Mouse (Mus musculus) neural tube, embryonic 14.5 days (tissue): ENCODE results near the gene Fcho1. TPM values are rescaled to one million over a fixed set of nuclear protein-coding genes. Genes with fewer than 3 reads are reported as not detected.
A peak's percentile ranks its signal among the peaks of the same experiment; 100 is the strongest.

Source experiments
- ATAC-seq: fragments of 200-750 bp; cut with Nextera tagmentation; 2 replicates; pipeline ENCODE4 v1.8.0; 2017; ENCODE audit warnings: low read depth, mild to moderate bottlenecking, moderate TSS enrichment, moderate library complexity
- H3K27ac ChIP-seq: fragments of 300-500 bp; sonication (generic); 2 replicates; pipeline ENCODE4 v1.5.1; 2014; ENCODE audit warnings: low read depth, mild to moderate bottlenecking, control low read depth, low read length, moderate library complexity, mixed read lengths
- H3K27me3 ChIP-seq: fragments of 300-500 bp; sonication (generic); 2 replicates; pipeline ENCODE4 v1.6.1; 2014; ENCODE audit warnings: low read length; ENCODE audit not compliant: control insufficient read depth, insufficient read depth
- H3K36me3 ChIP-seq: fragments of 300-500 bp; sonication (generic); 2 replicates; pipeline ENCODE4 v1.6.1; 2014; ENCODE audit warnings: low read length, mixed read lengths; ENCODE audit not compliant: control insufficient read depth, insufficient read depth
- H3K4me1 ChIP-seq: fragments of 300-500 bp; sonication (generic); 2 replicates; pipeline ENCODE4 v1.6.1; 2014; ENCODE audit warnings: low read length; ENCODE audit not compliant: control insufficient read depth, insufficient read depth
- H3K4me2 ChIP-seq: fragments of 300-500 bp; sonication (generic); 2 replicates; pipeline ENCODE4 v1.6.1; 2014; ENCODE audit warnings: mild to moderate bottlenecking, low read depth, low read length, control low read depth
- H3K4me3 ChIP-seq: fragments of 300-500 bp; sonication (generic); 2 replicates; pipeline ENCODE4 v1.5.1; 2014; ENCODE audit warnings: low read depth, low read length, control low read depth, mixed read lengths
- H3K9ac ChIP-seq: fragments of 300-500 bp; sonication (generic); replicated peaks from 2 replicates; pipeline ENCODE4 v1.6.1; 2014; ENCODE audit warnings: low read depth, mild to moderate bottlenecking, control low read depth, low read length, mixed read lengths
- H3K9me3 ChIP-seq: fragments of 300-500 bp; sonication (generic); 2 replicates; pipeline ENCODE4 v1.6.1; 2016; ENCODE audit warnings: low read length; ENCODE audit not compliant: control insufficient read depth
- WGBS: fragments of 180-500 bp; shearing (Covaris S2); extraction: QIAGEN DNeasy Blood & Tissue Kit; methylation state at CpG from one replicate; pipeline ENCODE4 v1.1.7; 2014; 5-methylcytosine and 5-hydroxymethylcytosine counted together
- polyA plus RNA-seq: library from polyadenylated mRNA; unstranded; fragments of >200 nt; fragmentation: Nextera tagmentation; extraction: Ambion mirVana; gene quantifications from 2 replicates; pipeline ENCODE4 v1.2.1, GENCODE M21; 2014

Fcho1 gene
- polyA plus RNA-seq, 1 experiment from 2014 or later = 62.7 TPM

DNA sequence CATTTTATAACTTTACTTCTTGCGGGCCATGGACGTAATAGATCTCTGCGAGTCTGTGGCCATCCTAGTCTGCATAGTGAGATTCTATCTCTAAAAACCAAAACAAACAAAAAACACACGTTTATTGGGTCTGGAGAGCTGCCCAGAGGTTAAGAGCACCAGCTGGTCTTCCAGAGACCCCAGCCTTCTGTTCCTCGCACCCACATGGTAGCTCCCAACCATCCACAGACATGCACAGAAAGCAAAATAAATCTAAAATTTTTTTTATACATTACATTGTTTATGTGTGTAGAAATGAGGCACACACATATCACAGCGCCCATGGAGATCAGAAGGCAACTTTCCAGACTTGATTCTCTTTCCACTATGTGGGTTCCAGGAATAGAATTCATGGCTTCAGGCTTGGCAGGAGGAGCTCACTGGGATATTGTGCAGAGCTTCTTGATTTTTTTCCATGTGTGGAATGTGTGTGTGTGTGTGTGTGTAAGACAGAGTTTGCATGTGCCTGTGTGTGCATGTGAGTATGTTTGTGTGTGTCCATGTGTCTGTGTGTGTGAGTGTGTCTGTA is 53.3 kb downstream of the Fcho1 start:
- peak overlapping the region; percentile 82 for H3K4me2 ChIP-seq
- H3K9me3 ChIP-seq = no peaks in the 10 kb centered on the region
- peak overlapping the region; percentile 79; the same call in 1 of the 2 replicates for H3K9ac ChIP-seq
- 59% methylated on average over 6 of the region's 6 CpGs for WGBS
- peaks cover 26% of the 10 kb centered on the region for H3K4me1 ChIP-seq
- ATAC-seq = no peak
- no peaks in the 10 kb centered on the region for H3K36me3 ChIP-seq
- H3K4me3 ChIP-seq = peak overlapping the region; percentile 82
- H3K27me3 ChIP-seq = no peaks in the 10 kb centered on the region
- H3K27ac ChIP-seq = peak overlapping the region; percentile 90

DNA sequence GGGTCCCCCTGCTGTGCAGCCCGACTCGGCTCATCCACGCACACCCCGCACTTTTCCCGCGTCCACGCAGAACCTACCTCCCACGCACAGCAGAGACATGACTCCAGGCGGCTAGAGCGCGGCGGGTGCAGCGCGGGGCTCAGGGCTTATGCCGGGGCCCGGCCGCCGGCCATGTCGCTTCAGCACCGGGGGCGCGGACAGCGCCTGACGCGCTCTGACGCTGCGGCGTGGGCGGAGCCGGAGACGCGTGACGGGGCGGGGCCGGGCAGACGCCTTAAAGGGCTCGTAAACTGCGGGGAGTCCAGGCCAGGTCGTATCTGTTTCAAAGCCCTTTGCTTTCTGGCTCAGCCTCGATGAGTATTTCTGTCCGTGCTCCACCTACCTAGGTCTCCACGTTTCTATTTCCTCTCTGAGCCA is 54.0 kb downstream of the Fcho1 start, which contains the start of gene Unc13a:
Unc13a (minus strand) TSS at position 209 of the 417 bp plus-strand sequence.
- Histone ChIP-seq H3K4me1 (peaks cover 26% of the 10 kb centered on the region), H3K27me3 (no peaks in the 10 kb centered on the region), H3K27ac (peak within 1 kb of the TSS; percentile 90), H3K4me3 (peak within 1 kb of the TSS; percentile 82), H3K9ac (peak within 1 kb of the TSS; percentile 79), H3K4me2 (peak within 1 kb of the TSS; percentile 82), H3K9me3 (no peaks in the 10 kb centered on the region), H3K36me3 (no peaks in the 10 kb centered on the region)
- WGBS = 0% methylated on average over 42 of the region's 42 CpGs
- peak; percentile 75 for ATAC-seq

DNA sequence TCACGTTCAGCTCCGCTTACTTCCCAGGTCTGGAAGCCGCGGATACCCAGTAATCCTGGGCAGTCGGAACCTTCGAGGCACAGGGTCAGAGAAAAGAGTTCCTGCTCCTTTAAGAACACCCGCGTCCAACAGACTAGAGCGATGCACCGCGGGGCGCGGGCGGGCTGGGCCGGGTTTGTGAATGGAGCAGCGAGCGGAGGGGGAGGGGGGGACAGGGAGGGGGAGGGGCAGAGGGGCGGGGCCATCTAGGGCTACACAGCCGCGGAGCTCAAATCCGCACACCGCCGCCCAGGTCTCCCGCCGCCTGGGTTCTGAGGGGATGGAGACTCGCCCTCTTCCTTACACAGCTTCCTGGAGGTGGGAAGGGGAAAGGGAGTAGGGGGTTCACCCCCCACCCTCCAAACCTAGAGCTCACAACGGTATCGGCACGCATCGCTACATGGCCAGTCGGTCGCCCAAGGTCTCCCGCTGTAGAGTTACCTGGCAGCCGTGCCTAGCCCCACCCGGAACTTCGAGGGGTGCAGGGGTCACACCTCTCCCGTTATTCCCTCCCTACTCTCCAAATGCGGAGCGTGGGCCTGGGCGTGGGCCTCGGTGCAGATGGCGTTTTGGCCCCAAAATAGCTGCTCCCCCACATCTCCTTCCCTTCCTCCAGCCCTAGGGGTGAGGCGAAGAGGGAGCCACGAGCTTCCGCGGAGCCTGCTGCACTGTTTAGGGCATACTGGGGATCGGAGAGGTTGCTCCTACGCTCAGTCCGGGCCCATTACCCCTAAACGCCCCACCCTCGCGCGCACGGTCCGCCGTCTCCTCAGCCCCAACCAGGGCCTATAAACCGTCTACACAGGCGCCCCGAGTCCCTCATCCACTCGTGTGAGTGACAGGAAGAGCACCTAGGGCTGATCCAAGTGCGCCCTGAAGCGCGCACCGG is 54.6 kb downstream of the Fcho1 start:
- WGBS = under 1% methylated on average over 60 of the region's 64 CpGs
- Histone ChIP-seq H3K27ac (peak overlapping the region; percentile 90), H3K4me3 (peak overlapping the region; percentile 82), H3K27me3 (no peaks in the 10 kb centered on the region), H3K4me2 (peak overlapping the region; percentile 82), H3K9ac (peak overlapping the region; percentile 79), H3K9me3 (no peaks in the 10 kb centered on the region), H3K4me1 (peaks cover 27% of the 10 kb centered on the region), H3K36me3 (no peaks in the 10 kb centered on the region)
- peak; percentile 59 for ATAC-seq

DNA sequence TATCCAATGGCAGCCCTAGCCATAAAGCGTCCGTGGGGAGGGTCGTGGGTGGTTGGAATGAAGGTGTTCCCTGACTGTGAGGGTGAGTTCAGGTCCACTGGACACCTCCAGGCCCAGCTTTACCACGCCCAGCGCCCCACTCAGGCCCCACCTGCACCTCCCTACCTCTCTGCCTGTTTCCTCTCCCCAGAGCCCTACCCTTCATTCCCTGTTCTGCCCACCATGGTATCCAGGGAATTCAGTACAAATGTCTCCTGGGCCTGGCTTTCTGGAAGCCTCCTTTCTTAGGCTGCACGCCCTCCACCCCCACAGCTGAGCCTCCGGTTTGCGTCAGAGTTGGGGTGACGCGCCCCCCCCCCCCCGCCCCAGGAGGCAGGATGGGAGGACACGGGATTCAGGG is 55.3 kb downstream of the Fcho1 start:
- no peaks in the 10 kb centered on the region for H3K9me3 ChIP-seq
- H3K27me3 ChIP-seq = no peaks in the 10 kb centered on the region
- H3K4me1 ChIP-seq = peaks cover 27% of the 10 kb centered on the region
- peak overlapping the region; percentile 82 for H3K4me3 ChIP-seq
- H3K27ac ChIP-seq = peak overlapping the region; percentile 90
- no peaks in the 10 kb centered on the region for H3K36me3 ChIP-seq
- WGBS = 13% methylated on average over 12 of the region's 12 CpGs
- peak; percentile 7 for ATAC-seq
- peak overlapping the region; percentile 53 for H3K9ac ChIP-seq
- H3K4me2 ChIP-seq = peak overlapping the region; percentile 82

DNA sequence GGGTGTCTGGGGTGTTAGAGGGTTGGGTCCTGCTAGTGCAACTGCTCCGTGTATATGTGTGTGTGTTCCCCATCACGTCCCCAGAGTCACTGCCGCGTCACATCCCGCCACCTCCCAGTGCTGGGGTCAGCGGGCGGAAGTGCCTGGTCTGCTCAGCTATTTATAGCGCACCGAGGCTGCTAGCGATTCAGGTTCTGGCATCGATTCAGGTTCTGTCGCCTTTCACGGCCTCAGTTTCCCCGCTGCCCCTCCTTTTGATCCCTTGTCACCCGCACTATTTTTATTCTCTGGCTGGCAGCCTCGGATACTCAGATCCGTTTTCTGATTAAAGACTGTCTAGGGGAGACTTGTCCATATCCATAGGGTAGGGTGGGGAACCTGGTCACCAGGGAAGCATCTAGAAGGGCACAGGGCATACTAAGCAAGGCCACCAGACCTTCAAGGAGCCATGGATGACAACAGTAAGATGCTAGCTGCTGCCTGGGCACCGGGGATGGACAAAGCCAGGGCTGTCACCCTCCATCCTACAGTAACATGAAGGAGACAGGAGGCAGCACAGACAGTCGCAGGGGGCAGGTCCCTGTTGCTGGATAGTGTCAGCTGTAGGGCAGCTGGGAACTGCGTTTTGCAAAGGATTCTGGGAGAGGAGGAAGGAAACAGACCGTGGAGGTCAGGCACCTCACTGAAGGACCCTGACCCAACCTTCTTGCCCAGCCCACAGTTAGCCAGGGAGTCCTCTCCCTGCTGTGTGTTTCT is 57.1 kb downstream of the Fcho1 start:
- Histone ChIP-seq H3K9me3 (no peaks in the 10 kb centered on the region), H3K4me3 (no peak overlapping the region; the same call in 1 of the 2 replicates), H3K9ac (peak overlapping the region; percentile 39; the same call in 1 of the 2 replicates), H3K27ac (no peak overlapping the region; the same call in 1 of the 2 replicates), H3K36me3 (no peaks in the 10 kb centered on the region), H3K27me3 (no peaks in the 10 kb centered on the region), H3K4me1 (peaks cover 27% of the 10 kb centered on the region), H3K4me2 (peak overlapping the region; percentile 33)
- WGBS = 3% methylated on average over 21 of the region's 21 CpGs
- ATAC-seq = no peak

DNA sequence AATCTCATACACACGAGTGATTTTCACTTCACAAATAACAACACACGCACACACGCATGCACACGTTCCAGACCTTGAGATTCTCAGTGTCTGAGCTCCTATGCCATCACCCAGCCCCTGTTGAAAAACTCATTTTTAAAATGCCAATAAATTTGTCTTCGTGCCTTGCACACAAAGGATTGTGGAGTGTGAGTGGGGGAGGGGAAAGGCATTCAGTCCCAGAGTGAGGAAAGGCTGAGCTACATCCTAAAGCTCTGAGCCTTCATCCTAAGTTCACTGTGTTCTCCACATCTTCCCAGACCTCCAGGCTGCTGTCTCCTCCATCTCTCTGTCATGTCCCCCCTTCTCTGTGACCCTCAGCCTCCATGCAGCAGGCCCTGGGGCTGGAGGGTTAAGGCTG is 58.3 kb downstream of the Fcho1 start:
- Histone ChIP-seq H3K4me3 (no peak overlapping the region), H3K9ac (peak overlapping the region; percentile 39), H3K4me2 (0 out of 2 replicates have a peak overlapping the region, but pooled peaks have one; percentile 22), H3K27ac (peak overlapping the region; percentile 71), H3K4me1 (peaks cover 27% of the 10 kb centered on the region), H3K9me3 (no peaks in the 10 kb centered on the region), H3K27me3 (no peaks in the 10 kb centered on the region), H3K36me3 (no peaks in the 10 kb centered on the region)
- ATAC-seq = no peak
- WGBS = 36% methylated on average over 5 of the region's 5 CpGs

DNA sequence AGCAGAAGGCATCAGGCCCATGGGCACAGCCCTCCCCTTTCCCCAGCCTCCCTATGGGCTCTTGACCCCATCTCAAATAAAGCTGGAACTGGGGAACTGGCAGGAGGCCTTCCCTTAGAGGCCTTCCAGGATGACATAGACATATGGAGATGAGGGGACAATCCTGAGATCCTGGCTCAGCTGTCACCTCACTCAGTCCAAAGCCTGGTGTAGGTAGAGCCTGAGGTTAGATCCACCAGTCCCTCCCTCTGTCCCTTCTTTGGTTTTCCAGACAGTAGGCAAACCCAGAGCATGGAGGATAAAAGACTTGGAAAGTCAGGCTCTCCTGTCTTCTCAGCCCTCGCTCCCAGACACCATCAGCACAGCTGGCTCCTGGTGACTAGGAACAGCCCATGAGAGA is 58.7 kb downstream of the Fcho1 start:
- H3K36me3 ChIP-seq = no peaks in the 10 kb centered on the region
- H3K4me3 ChIP-seq = no peak overlapping the region
- H3K9ac ChIP-seq = 0 out of 2 replicates have a peak overlapping the region, but pooled peaks have one; percentile 37
- ATAC-seq = no peak
- H3K4me1 ChIP-seq = peaks cover 25% of the 10 kb centered on the region
- 0% methylated on average over 1 of the region's 1 CpGs for WGBS
- H3K9me3 ChIP-seq = no peaks in the 10 kb centered on the region
- H3K27ac ChIP-seq = peak overlapping the region; percentile 71
- H3K27me3 ChIP-seq = no peaks in the 10 kb centered on the region
- H3K4me2 ChIP-seq = 0 out of 2 replicates have a peak overlapping the region, but pooled peaks have one; percentile 22

DNA sequence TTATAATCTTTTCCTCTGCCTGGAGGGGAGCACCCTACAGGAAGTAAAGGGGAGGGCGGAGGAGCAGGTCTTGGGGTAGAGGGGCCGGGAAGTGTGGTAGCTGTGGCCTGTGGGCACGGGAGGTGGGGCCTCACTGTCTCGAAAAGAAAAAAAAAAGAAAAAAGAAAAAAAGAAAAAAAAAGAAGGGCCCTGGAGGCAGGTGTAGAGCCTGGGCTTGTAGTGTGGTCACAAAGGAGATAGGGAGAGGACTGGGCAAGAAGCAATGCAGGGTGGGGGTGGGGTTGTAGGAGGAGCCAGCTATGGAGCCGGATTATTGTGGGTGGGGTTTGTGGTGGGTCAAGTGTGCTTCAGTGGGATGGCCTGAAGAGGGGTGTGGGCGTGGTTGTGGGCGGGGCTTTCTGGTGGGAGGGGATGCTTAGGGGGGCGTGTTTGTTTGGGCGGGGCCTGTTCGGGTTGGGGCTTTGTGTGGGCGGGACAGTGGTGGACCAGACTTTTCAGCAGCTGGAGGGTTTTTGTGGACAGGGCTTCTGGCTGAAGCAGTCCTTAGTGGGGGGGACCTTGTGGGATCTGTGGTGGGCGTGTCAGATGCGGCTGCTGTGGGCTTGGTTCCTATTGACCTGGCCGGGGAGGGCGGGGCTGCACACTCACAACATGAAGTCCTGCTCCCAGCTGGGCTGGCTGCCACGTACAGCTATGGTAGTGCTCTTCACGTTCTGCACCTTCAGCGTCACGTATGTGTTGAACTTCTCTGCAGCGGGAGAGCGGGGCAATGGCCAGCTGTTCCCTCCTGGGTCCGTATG is 60.0 kb downstream of the Fcho1 start:
- Histone ChIP-seq H3K27ac (no peak overlapping the region), H3K4me3 (no peak overlapping the region), H3K36me3 (no peaks in the 10 kb centered on the region), H3K9ac (no peak overlapping the region), H3K4me1 (peaks cover 23% of the 10 kb centered on the region), H3K9me3 (no peaks in the 10 kb centered on the region), H3K27me3 (no peaks in the 10 kb centered on the region), H3K4me2 (0 out of 2 replicates have a peak overlapping the region, but pooled peaks have one; percentile 8)
- no peak for ATAC-seq
- 9% methylated on average over 22 of the region's 22 CpGs for WGBS
